Mouse (Mus musculus): ENCODE measurements around the gene Uck1. TPM values are rescaled to one million over a fixed set of nuclear protein-coding genes. Genes with fewer than 3 reads are reported as not detected.
"Not testable (repeated sequence)": the region's sequence is repeated elsewhere in the genome, so short reads cannot be mapped to it uniquely, and the experiment has no call there.

The Uck1 gene
- polyA plus RNA-seq, 1 experiment: 109 TPM

GRCm38 (mm10) chr2:32304145-32304832, 44.3 kb upstream of the Uck1 start:
- peaks cover 20% of the 10 kb centered on the region for H3K36me3 ChIP-seq (ENCODE audit: control insufficient read depth, insufficient read depth, low read length)
- peak; percentile 71 for DNase-seq
- no peak overlapping the region for H3K4me3 ChIP-seq (ENCODE audit: control insufficient read depth, insufficient read depth, low read length)
- TF ChIP-seq CTCF (IDR thresholded peaks at IDR 0.05; ENCODE audit: borderline replicate concordance, control insufficient read depth, extremely low read depth, insufficient read depth, low read length, poor library complexity) (peak; percentile 73; the same call in 1 of the 2 replicates), POLR2A (IDR thresholded peaks at IDR 0.05; ENCODE audit: control insufficient read depth, extremely low read depth, insufficient read depth, low read length, poor library complexity) (no peak)
- no peaks in the 10 kb centered on the region for H3K27me3 ChIP-seq (ENCODE audit: control insufficient read depth, insufficient read depth, low read length)
- H3K27ac ChIP-seq (ENCODE audit: control insufficient read depth, insufficient read depth, low read length): no peak overlapping the region
- 73% methylated on average over 8 of the region's 8 CpGs for WGBS
- H3K4me1 ChIP-seq (replicated peaks; ENCODE audit: control insufficient read depth, insufficient read depth, low read length): no peaks in the 10 kb centered on the region

- Histone ChIP-seq H3K36me3 (ENCODE audit: control insufficient read depth, insufficient read depth, low read length) (peaks cover 27% of the 10 kb centered on the region), H3K4me3 (ENCODE audit: control insufficient read depth, insufficient read depth, low read length) (no peak overlapping the region), H3K27ac (ENCODE audit: control insufficient read depth, insufficient read depth, low read length) (no peak overlapping the region), H3K27me3 (ENCODE audit: control insufficient read depth, insufficient read depth, low read length) (no peaks in the 10 kb centered on the region), H3K4me1 (replicated peaks; ENCODE audit: control insufficient read depth, insufficient read depth, low read length) (no peaks in the 10 kb centered on the region)
- WGBS: 96% methylated on average over 10 of the region's 10 CpGs
- no peak for DNase-seq
- TF ChIP-seq POLR2A (IDR thresholded peaks at IDR 0.05; ENCODE audit: control insufficient read depth, extremely low read depth, insufficient read depth, low read length, poor library complexity): no peak
- TF ChIP-seq CTCF (IDR thresholded peaks at IDR 0.05; ENCODE audit: borderline replicate concordance, control insufficient read depth, extremely low read depth, insufficient read depth, low read length, poor library complexity): no peak
These were observed 43.0 kb upstream of the Uck1 start for GRCm38 (mm10) chr2:32302952-32303351.

GRCm38 (mm10) chr2:32299469-32299868, 39.5 kb upstream of the Uck1 start:
- Histone ChIP-seq H3K27ac (ENCODE audit: control insufficient read depth, insufficient read depth, low read length) (no peak overlapping the region), H3K4me3 (ENCODE audit: control insufficient read depth, insufficient read depth, low read length) (no peak overlapping the region), H3K27me3 (ENCODE audit: control insufficient read depth, insufficient read depth, low read length) (no peaks in the 10 kb centered on the region), H3K36me3 (ENCODE audit: control insufficient read depth, insufficient read depth, low read length) (peaks cover 22% of the 10 kb centered on the region), H3K4me1 (replicated peaks; ENCODE audit: control insufficient read depth, insufficient read depth, low read length) (no peaks in the 10 kb centered on the region)
- DNase-seq: no peak
- TF ChIP-seq CTCF (IDR thresholded peaks at IDR 0.05; ENCODE audit: borderline replicate concordance, control insufficient read depth, extremely low read depth, insufficient read depth, low read length, poor library complexity) (no peak), POLR2A (IDR thresholded peaks at IDR 0.05; ENCODE audit: control insufficient read depth, extremely low read depth, insufficient read depth, low read length, poor library complexity) (no peak)
- whole genome bisulfite sequencing: 97% methylated on average over 4 of the region's 4 CpGs

- not testable (repeated sequence) for DNase-seq; H3K27me3 ChIP-seq (ENCODE audit: control insufficient read depth, insufficient read depth, low read length); H3K27ac ChIP-seq (ENCODE audit: control insufficient read depth, insufficient read depth, low read length); H3K4me3 ChIP-seq (ENCODE audit: control insufficient read depth, insufficient read depth, low read length); H3K4me1 ChIP-seq (replicated peaks; ENCODE audit: control insufficient read depth, insufficient read depth, low read length)
- peaks cover 15% of the 10 kb centered on the region for H3K36me3 ChIP-seq (ENCODE audit: control insufficient read depth, insufficient read depth, low read length)
- 94% methylated on average over 2 of the region's 2 CpGs for WGBS
These were observed 35.9 kb upstream of the Uck1 start for GRCm38 (mm10) chr2:32295842-32296241.

- no peak for DNase-seq
- Histone ChIP-seq H3K4me1 (replicated peaks; ENCODE audit: control insufficient read depth, insufficient read depth, low read length) (no peaks in the 10 kb centered on the region), H3K4me3 (ENCODE audit: control insufficient read depth, insufficient read depth, low read length) (no peak overlapping the region), H3K27ac (ENCODE audit: control insufficient read depth, insufficient read depth, low read length) (no peak overlapping the region), H3K36me3 (ENCODE audit: control insufficient read depth, insufficient read depth, low read length) (peaks cover 15% of the 10 kb centered on the region), H3K27me3 (ENCODE audit: control insufficient read depth, insufficient read depth, low read length) (no peaks in the 10 kb centered on the region)
- TF ChIP-seq CTCF (IDR thresholded peaks at IDR 0.05; ENCODE audit: borderline replicate concordance, control insufficient read depth, extremely low read depth, insufficient read depth, low read length, poor library complexity) (no peak), POLR2A (IDR thresholded peaks at IDR 0.05; ENCODE audit: control insufficient read depth, extremely low read depth, insufficient read depth, low read length, poor library complexity) (no peak)
- 89% methylated on average over 3 of the region's 3 CpGs for WGBS
These were observed 35.3 kb upstream of the Uck1 start for GRCm38 (mm10) chr2:32295285-32295684.

DNA sequence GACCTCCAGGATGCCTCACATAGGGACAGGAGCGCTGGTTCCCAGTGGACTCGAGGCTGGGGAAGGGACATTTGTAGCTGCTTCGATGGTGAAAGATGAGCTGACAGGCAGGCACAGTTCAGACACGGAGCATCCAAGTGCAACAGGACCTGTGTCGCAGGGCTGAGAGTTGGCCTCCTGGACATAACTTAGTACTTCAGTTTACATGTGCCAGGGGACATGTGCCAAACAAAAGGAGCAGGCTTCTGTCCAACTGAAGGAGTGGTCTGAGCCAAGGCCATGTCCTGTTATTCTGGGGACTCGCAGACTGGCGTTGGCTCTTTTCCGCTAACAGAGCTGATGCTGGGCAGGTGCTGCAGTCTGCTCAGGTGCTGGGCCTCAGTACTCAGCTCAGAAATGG, 34.4 kb upstream of the Uck1 start:
- TF ChIP-seq CTCF (IDR thresholded peaks at IDR 0.05; ENCODE audit: borderline replicate concordance, control insufficient read depth, extremely low read depth, insufficient read depth, low read length, poor library complexity) (no peak), POLR2A (IDR thresholded peaks at IDR 0.05; ENCODE audit: control insufficient read depth, extremely low read depth, insufficient read depth, low read length, poor library complexity) (no peak)
- no peak overlapping the region for H3K27ac ChIP-seq (ENCODE audit: control insufficient read depth, insufficient read depth, low read length)
- no peak overlapping the region for H3K4me3 ChIP-seq (ENCODE audit: control insufficient read depth, insufficient read depth, low read length)
- WGBS: 95% methylated on average over 8 of the region's 8 CpGs
- H3K36me3 ChIP-seq (ENCODE audit: control insufficient read depth, insufficient read depth, low read length): peaks cover 15% of the 10 kb centered on the region
- no peaks in the 10 kb centered on the region for H3K27me3 ChIP-seq (ENCODE audit: control insufficient read depth, insufficient read depth, low read length)
- DNase-seq: no peak
- H3K4me1 ChIP-seq (replicated peaks; ENCODE audit: control insufficient read depth, insufficient read depth, low read length): no peaks in the 10 kb centered on the region

GRCm38 (mm10) chr2:32289578-32289977, 29.6 kb upstream of the Uck1 start:
- DNase-seq: no peak

More at GRCm38 (mm10) chr2:32289578-32289977, 29.6 kb upstream of the Uck1 start:
- Histone ChIP-seq H3K4me1 (replicated peaks; ENCODE audit: control insufficient read depth, insufficient read depth, low read length) (peaks cover 11% of the 10 kb centered on the region), H3K27me3 (ENCODE audit: control insufficient read depth, insufficient read depth, low read length) (no peaks in the 10 kb centered on the region), H3K27ac (ENCODE audit: control insufficient read depth, insufficient read depth, low read length) (no peak overlapping the region), H3K36me3 (ENCODE audit: control insufficient read depth, insufficient read depth, low read length) (0 out of 2 replicates have a peak, but pooled peaks cover under 1% of the 10 kb centered on the region), H3K4me3 (ENCODE audit: control insufficient read depth, insufficient read depth, low read length) (no peak overlapping the region)
- TF ChIP-seq POLR2A (IDR thresholded peaks at IDR 0.05; ENCODE audit: control insufficient read depth, extremely low read depth, insufficient read depth, low read length, poor library complexity) (no peak), CTCF (IDR thresholded peaks at IDR 0.05; ENCODE audit: borderline replicate concordance, control insufficient read depth, extremely low read depth, insufficient read depth, low read length, poor library complexity) (no peak)
